Mouse (Mus musculus): ENCODE results near the gene Farp1. TPM values are rescaled to one million over a fixed set of nuclear protein-coding genes. Genes with fewer than 3 reads are reported as not detected.

Farp1 gene
- polyA plus RNA-seq, 1 experiment from 2014 or later: 22.5 TPM

DNA sequence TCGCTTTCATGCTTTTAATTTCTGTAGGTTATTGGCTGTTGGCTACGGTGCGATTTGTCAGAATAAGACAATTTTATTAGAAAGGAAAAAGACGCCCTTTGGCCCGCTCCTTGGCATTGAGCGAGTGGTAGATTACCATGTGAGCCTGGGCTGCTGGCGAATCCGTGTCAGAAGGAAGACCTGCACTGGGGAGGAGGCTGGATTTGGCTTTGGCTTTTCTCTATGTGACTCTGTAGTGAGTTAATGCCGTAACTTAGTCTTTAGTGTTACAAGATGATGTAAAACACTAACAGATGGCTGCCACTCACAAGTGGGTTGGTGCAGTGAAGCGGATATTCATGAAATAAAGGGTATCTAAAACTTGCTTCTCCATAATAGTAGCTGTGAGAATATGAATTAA, 116.8 kb downstream of the Farp1 start:
- WGBS: 84% methylated on average over 10 of the region's 10 CpGs
- H3K4me3 ChIP-seq (replicated peaks): no peak overlapping the region
- no peak overlapping the region for H3K9ac ChIP-seq (replicated peaks)
- no peaks in the 10 kb centered on the region for H3K27me3 ChIP-seq
- no peak overlapping the region; the same call in 1 of the 2 replicates for H3K27ac ChIP-seq
- ATAC-seq: no peak
- no peaks in the 10 kb centered on the region for H3K36me3 ChIP-seq
- H3K4me2 ChIP-seq (replicated peaks): no peak overlapping the region
- H3K4me1 ChIP-seq (replicated peaks): peaks cover 48% of the 10 kb centered on the region
- no peaks in the 10 kb centered on the region for H3K9me3 ChIP-seq

DNA sequence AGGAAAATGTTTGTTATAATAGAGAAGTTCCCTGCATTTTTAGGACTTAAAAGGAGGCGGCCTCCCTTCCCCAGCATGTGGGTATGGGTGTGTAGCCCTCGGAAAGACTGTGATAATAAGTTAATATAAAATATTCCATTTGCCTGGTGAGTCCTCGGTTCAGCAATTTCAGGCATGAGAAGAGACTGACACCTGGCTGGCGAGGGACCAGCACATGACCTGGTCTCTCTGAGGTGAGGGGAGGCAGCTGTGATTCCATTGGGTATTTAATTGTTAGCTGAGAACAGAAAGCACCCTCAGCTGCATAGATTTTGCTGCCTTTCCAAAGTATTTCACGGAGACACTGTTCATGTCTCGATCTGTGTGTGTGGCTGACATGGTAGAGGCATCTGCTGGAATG, 117.8 kb downstream of the Farp1 start:
- WGBS: 62% methylated on average over 6 of the region's 6 CpGs
- peak; percentile 6; the same call in 1 of the 2 replicates for ATAC-seq
- H3K36me3 ChIP-seq: no peaks in the 10 kb centered on the region
- H3K9me3 ChIP-seq: no peaks in the 10 kb centered on the region
- no peak overlapping the region for H3K4me3 ChIP-seq (replicated peaks)
- H3K4me1 ChIP-seq (replicated peaks): peaks cover 47% of the 10 kb centered on the region
- H3K27ac ChIP-seq: peak overlapping the region; percentile 52
- no peak overlapping the region for H3K4me2 ChIP-seq (replicated peaks)
- H3K27me3 ChIP-seq: no peaks in the 10 kb centered on the region
- no peak overlapping the region for H3K9ac ChIP-seq (replicated peaks)

DNA sequence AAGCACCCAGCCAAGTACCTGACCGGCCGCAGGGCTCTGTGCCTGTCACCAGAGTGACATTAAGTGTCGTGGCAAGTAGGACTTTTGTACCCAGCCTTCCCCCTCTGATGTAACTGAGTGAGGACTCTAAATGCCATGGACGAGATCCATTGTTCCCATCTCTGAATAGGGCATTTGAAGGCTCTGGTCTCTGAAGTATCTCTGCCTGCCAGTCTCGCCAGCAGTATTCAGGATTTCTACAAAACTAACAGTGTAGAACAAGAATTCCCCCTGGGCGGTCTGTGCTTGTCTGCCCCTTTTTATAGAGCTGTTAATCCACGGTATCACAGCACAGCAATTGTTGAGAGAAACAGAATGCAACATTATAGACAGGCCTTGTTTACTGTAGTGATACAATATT, 118.3 kb downstream of the Farp1 start:
- H3K27ac ChIP-seq: peak overlapping the region; percentile 52
- WGBS: 17% methylated on average over 7 of the region's 7 CpGs
- H3K4me2 ChIP-seq (replicated peaks): no peak overlapping the region
- no peak overlapping the region for H3K4me3 ChIP-seq (replicated peaks)
- H3K4me1 ChIP-seq (replicated peaks): peaks cover 44% of the 10 kb centered on the region
- H3K36me3 ChIP-seq: no peaks in the 10 kb centered on the region
- H3K27me3 ChIP-seq: no peaks in the 10 kb centered on the region
- no peak overlapping the region for H3K9ac ChIP-seq (replicated peaks)
- ATAC-seq: peak; percentile 63
- no peaks in the 10 kb centered on the region for H3K9me3 ChIP-seq

DNA sequence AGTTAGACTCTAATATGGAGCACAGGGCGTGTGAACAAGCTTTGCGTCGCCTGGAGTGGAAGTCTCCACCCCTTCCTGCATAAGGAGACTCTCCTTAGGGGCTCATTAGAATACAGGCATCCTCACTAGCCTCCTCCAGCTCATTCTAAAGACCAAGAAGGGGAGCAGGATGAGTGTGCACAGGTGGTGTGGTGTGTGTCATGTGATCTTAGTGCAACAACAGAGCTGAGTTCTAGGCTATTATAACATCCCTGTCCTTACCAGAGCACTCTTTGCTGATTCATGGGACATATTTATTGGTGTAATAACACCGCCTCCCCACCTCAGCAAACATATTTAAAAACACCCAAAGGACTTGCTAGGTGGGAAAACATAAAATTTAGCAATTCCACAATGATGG, 120.2 kb downstream of the Farp1 start:
- Histone ChIP-seq H3K4me2 (replicated peaks) (no peak overlapping the region), H3K27me3 (no peaks in the 10 kb centered on the region), H3K4me1 (replicated peaks) (peaks cover 37% of the 10 kb centered on the region), H3K27ac (no peak overlapping the region), H3K4me3 (replicated peaks) (no peak overlapping the region), H3K9me3 (no peaks in the 10 kb centered on the region), H3K9ac (replicated peaks) (no peak overlapping the region), H3K36me3 (no peaks in the 10 kb centered on the region)
- ATAC-seq: no peak
- 91% methylated on average over 4 of the region's 4 CpGs for WGBS

DNA sequence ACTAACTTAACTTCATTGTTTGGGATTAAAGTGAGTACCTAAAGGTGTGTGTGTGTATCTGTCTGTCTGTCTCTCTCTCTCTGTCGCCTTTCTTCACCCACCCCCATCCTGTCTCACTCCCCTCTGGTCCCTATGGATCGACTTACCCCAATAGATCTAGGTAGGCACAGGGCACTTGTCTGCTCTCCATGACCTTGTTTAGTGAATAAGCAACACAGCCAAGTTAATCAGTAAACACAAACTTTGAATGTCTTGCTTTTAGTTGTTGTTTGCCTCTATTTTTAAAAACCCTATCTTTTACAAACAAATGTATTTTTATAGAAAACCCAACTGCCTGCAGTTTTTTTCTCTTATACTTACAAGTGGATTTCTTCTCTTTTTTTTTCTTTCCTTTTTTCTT, 123.6 kb downstream of the Farp1 start:
- Histone ChIP-seq H3K4me1 (replicated peaks) (peaks cover 12% of the 10 kb centered on the region), H3K9me3 (no peaks in the 10 kb centered on the region), H3K27me3 (no peaks in the 10 kb centered on the region), H3K9ac (replicated peaks) (no peak overlapping the region), H3K27ac (no peak overlapping the region), H3K4me2 (replicated peaks) (no peak overlapping the region), H3K4me3 (replicated peaks) (no peak overlapping the region), H3K36me3 (no peaks in the 10 kb centered on the region)
- ATAC-seq: no peak
- 93% methylated on average over 2 of the region's 2 CpGs for WGBS

GRCm38 (mm10) chr14:121162822-121163221, 127.8 kb downstream of the Farp1 start:
- 88% methylated on average over 2 of the region's 2 CpGs for WGBS
- Histone ChIP-seq H3K4me1 (replicated peaks) (peaks cover 9% of the 10 kb centered on the region; the same call in 1 of the 2 replicates), H3K36me3 (no peaks in the 10 kb centered on the region), H3K9me3 (no peaks in the 10 kb centered on the region), H3K4me3 (replicated peaks) (no peak overlapping the region), H3K4me2 (replicated peaks) (no peak overlapping the region), H3K27ac (no peak overlapping the region), H3K9ac (replicated peaks) (no peak overlapping the region), H3K27me3 (no peaks in the 10 kb centered on the region)
- ATAC-seq: no peak

- Histone ChIP-seq H3K4me2 (replicated peaks) (no peak overlapping the region), H3K27ac (no peak overlapping the region), H3K36me3 (no peaks in the 10 kb centered on the region), H3K4me3 (replicated peaks) (no peak overlapping the region), H3K9me3 (no peaks in the 10 kb centered on the region), H3K27me3 (no peaks in the 10 kb centered on the region), H3K9ac (replicated peaks) (no peak overlapping the region), H3K4me1 (replicated peaks) (peaks cover 9% of the 10 kb centered on the region; the same call in 1 of the 2 replicates)
- 81% methylated on average over 1 of the region's 1 CpGs for WGBS
- no peak for ATAC-seq
These were observed 129.9 kb downstream of the Farp1 start for GRCm38 (mm10) chr14:121164866-121165265.

DNA sequence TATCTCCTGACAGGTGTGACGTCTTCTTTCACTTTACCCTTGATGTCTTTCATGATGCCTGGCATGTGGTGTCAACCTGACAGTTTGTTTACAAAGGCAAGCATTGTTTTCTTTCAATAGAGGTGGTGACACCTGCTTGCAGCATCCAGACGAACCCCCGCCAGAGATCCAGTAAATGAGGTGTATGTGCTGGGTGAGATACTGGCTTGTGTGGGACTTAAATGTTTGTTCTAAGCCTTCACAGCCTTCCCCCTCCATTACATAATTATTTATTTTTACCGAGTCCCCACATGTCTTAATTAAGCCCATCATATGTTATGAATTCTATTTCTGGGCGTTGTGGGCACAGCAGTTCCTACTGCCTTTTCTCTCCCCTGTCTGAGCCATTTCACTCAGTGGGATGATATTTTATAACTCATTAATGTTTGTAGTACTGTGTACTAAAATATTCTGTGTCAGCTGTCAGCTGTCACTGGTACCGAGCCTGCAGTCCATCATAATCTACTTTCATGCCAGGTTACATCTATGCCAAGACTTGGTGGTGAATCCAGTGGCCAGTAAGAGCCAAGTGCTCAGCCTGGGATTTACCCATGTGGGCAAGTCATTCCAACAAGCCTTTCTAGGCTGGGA, 130.5 kb downstream of the Farp1 start:
- peaks cover 9% of the 10 kb centered on the region; the same call in 1 of the 2 replicates for H3K4me1 ChIP-seq (replicated peaks)
- no peak overlapping the region for H3K9ac ChIP-seq (replicated peaks)
- no peak overlapping the region for H3K4me3 ChIP-seq (replicated peaks)
- ATAC-seq: no peak
- H3K27ac ChIP-seq: no peak overlapping the region
- H3K36me3 ChIP-seq: no peaks in the 10 kb centered on the region
- no peak overlapping the region for H3K4me2 ChIP-seq (replicated peaks)
- 69% methylated on average over 6 of the region's 6 CpGs for WGBS
- no peaks in the 10 kb centered on the region for H3K27me3 ChIP-seq
- H3K9me3 ChIP-seq: no peaks in the 10 kb centered on the region

- 80% methylated on average over 7 of the region's 7 CpGs for WGBS
These were observed 131.0 kb downstream of the Farp1 start for GRCm38 (mm10) chr14:121166038-121166436.

GRCm38 (mm10) chr14:121168716-121169115, 133.7 kb downstream of the Farp1 start:
- Histone ChIP-seq H3K4me1 (replicated peaks) (peaks cover 29% of the 10 kb centered on the region), H3K36me3 (no peaks in the 10 kb centered on the region), H3K4me2 (replicated peaks) (no peak overlapping the region), H3K4me3 (replicated peaks) (no peak overlapping the region), H3K27me3 (no peaks in the 10 kb centered on the region), H3K9me3 (no peaks in the 10 kb centered on the region), H3K9ac (replicated peaks) (no peak overlapping the region), H3K27ac (no peak overlapping the region)
- no peak for ATAC-seq
- WGBS: 87% methylated on average over 3 of the region's 3 CpGs

More at GRCm38 (mm10) chr14:121166038-121166436, 131.0 kb downstream of the Farp1 start:
- Histone ChIP-seq H3K9me3 (no peaks in the 10 kb centered on the region), H3K4me3 (replicated peaks) (no peak overlapping the region), H3K27ac (no peak overlapping the region), H3K36me3 (no peaks in the 10 kb centered on the region), H3K9ac (replicated peaks) (no peak overlapping the region), H3K4me1 (replicated peaks) (peaks cover 9% of the 10 kb centered on the region; the same call in 1 of the 2 replicates), H3K4me2 (replicated peaks) (no peak overlapping the region), H3K27me3 (no peaks in the 10 kb centered on the region)
- ATAC-seq: no peak

DNA sequence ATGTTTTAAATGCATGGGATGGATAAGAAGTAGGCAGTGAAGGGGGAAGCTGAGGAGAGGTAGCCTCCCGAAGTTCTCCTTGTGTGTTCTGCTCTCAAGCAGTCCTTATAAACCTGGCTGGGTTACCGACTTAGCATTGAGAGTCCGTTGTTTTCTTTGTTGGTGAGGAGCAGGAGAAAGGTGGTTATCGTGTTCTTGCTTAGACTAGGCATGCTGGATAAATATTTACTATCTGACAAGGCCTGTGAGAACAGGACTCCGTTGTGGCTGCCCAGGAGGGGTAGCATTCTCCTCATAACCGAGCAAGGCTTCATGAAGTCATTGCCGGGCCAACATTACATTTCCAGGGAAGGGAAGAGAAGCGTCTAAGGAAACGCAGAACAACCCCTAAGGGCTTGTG, 135.3 kb downstream of the Farp1 start:
- Histone ChIP-seq H3K27ac (no peak overlapping the region), H3K9me3 (no peaks in the 10 kb centered on the region), H3K36me3 (no peaks in the 10 kb centered on the region), H3K9ac (replicated peaks) (no peak overlapping the region), H3K4me1 (replicated peaks) (peaks cover 29% of the 10 kb centered on the region), H3K4me3 (replicated peaks) (no peak overlapping the region), H3K4me2 (replicated peaks) (no peak overlapping the region), H3K27me3 (no peaks in the 10 kb centered on the region)
- ATAC-seq: no peak
- 87% methylated on average over 9 of the region's 9 CpGs for WGBS

DNA sequence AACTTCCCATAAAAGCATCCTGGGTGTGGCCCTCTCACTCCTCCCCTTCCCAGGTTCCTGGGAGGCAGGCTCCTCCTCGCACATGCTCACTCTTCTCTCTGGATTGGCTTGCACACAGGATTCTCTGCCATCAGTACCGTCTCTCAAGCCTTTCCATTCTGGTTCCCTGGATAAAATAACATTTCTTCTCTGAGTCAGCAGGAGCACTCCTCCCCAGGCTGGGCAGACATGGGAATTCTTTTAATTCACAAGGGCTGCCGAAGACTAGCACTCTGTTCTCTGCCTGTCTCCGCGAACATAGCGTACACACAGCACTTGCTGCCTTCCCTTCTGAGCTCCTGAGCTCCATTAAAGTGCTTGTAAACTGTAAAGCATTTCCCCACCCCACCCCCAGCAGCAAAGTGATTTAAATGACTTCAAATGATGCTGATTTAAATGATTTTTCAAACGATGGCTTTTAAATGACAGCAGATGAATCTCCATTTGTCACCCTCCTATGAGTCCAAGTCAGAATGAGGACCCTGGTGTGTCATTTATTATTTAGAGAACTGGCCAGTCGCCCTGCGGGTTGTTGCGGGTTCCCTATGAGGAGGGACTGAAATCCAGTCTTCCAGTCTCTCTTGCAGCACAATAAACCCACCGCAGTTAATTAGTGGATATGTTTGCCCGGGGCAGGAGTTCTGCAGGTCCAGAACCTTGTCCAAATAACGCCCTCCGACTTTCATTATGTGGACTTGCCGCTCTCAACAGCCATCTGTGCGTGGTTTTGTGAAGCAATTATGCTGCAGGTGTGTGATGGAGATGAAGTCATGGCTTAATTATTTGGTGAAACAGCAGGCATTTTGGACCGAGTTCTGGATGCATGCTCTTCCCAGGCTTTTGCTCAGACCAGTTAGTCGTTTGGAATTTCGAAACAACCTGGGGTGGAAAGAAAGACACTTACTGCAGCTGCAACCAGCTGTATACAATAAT, 137.4 kb downstream of the Farp1 start:
- peak overlapping the region; percentile 84 for H3K27ac ChIP-seq
- peak overlapping the region; percentile 45 for H3K4me2 ChIP-seq (replicated peaks)
- H3K36me3 ChIP-seq: no peaks in the 10 kb centered on the region
- H3K27me3 ChIP-seq: no peaks in the 10 kb centered on the region
- H3K4me3 ChIP-seq (replicated peaks): peak overlapping the region; percentile 11; the same call in 1 of the 2 replicates
- peak; percentile 76 for ATAC-seq
- H3K9me3 ChIP-seq: no peaks in the 10 kb centered on the region
- peaks cover 29% of the 10 kb centered on the region for H3K4me1 ChIP-seq (replicated peaks)
- H3K9ac ChIP-seq (replicated peaks): peak overlapping the region; percentile 23; the same call in 1 of the 2 replicates
- 45% methylated on average over 19 of the region's 19 CpGs for WGBS

Data from midbrain, embryonic 13.5 days (tissue).